Mouse (Mus musculus) CH12.LX (cell line): ENCODE measurements around the gene Arg1. TPM values are rescaled to one million over a fixed set of nuclear protein-coding genes. Genes with fewer than 3 reads are reported as not detected.

Source experiments
- DNase-seq: peaks from one replicate; pipeline ENCODE4 v3.0.0-alpha.2; 2013; ENCODE audit errors: extremely low read depth
- H3K27ac ChIP-seq: 2 replicates; pipeline ENCODE4 v1.5.1; 2012; ENCODE audit warnings: low read depth, mild to moderate bottlenecking, control low read depth, moderate library complexity; ENCODE audit not compliant: insufficient read depth
- H3K27me3 ChIP-seq: replicated peaks from 2 replicates; pipeline ENCODE3; 2012; ENCODE audit warnings: inconsistent platforms
- H3K36me3 ChIP-seq, 2 experiments: replicated peaks in 1 of 2; 2 replicates each; pipeline versions ENCODE3 to v1.6.1; 2012; ENCODE audit warnings: inconsistent platforms in 1 of 2, low read length in 1 of 2, mild to moderate bottlenecking in 1 of 2, mixed read lengths in 1 of 2, moderate library complexity in 1 of 2; ENCODE audit not compliant: control insufficient read depth in 1 of 2, insufficient read depth in 1 of 2
- H3K4me1 ChIP-seq, 2 experiments: 2 replicates each; pipeline ENCODE4 v1.6.1; 2012; ENCODE audit warnings: inconsistent platforms in 1 of 2, moderate library complexity in 1 of 2; ENCODE audit not compliant: insufficient read depth in 2 of 2, control insufficient read depth in 1 of 2
- H3K4me2 ChIP-seq: 2 replicates; pipeline ENCODE4 v1.6.1; 2012; ENCODE audit warnings: low read depth, mild to moderate bottlenecking, control low read depth; ENCODE audit not compliant: poor library complexity, insufficient read depth, severe bottlenecking
- H3K4me3 ChIP-seq, 3 experiments: fragments of 150-350 bp in 1 of 3; sonication (generic) in 1 of 3; replicated peaks in 1 of 3; 2 replicates each; pipeline versions ENCODE3 to v1.5.1; 2011 to 2012; ENCODE audit warnings: low read depth in 2 of 3, low read length in 2 of 3, mild to moderate bottlenecking in 2 of 3, moderate library complexity in 2 of 3, control low read depth in 1 of 3, improper control_type of control experiment in 1 of 3, inconsistent platforms in 1 of 3, mixed read lengths in 1 of 3; ENCODE audit not compliant: poor library complexity in 1 of 3
- H3K79me2 ChIP-seq: replicated peaks from 2 replicates; pipeline ENCODE4 v1.6.1; 2012; ENCODE audit warnings: mild to moderate bottlenecking, moderate library complexity; ENCODE audit not compliant: control insufficient read depth, poor library complexity, insufficient read depth, severe bottlenecking; ENCODE audit errors: extremely low read depth
- H3K9ac ChIP-seq: 2 replicates; pipeline ENCODE4 v1.6.1; 2012; ENCODE audit warnings: low read depth, mild to moderate bottlenecking, control low read depth, moderate library complexity; ENCODE audit not compliant: insufficient read depth
- H3K9me3 ChIP-seq: replicated peaks from 2 replicates; pipeline ENCODE3; 2012; ENCODE audit warnings: low read length, inconsistent platforms, mixed read lengths
- CHD1 ChIP-seq: IDR thresholded peaks from 2 replicates; pipeline ENCODE4 v1.6.1; 2012; ENCODE audit warnings: low read depth, low read length, improper control_type of control experiment, inconsistent platforms
- CHD2 ChIP-seq: IDR thresholded peaks from 2 replicates; pipeline ENCODE4 v1.6.1; 2011; ENCODE audit warnings: low read length, improper control_type of control experiment
- E2F4 ChIP-seq: IDR thresholded peaks from 2 replicates; pipeline ENCODE4 v1.6.1; 2011; ENCODE audit warnings: low read depth, low read length, improper control_type of control experiment; ENCODE audit not compliant: insufficient replicate concordance
- ELF1 ChIP-seq: IDR thresholded peaks from 2 replicates; pipeline ENCODE4 v1.6.1; 2014; ENCODE audit warnings: low read depth, mild to moderate bottlenecking, inconsistent platforms, low read length, improper control_type of control experiment
- ETS1 ChIP-seq: conservative IDR thresholded peaks from 2 replicates; pipeline ENCODE4 v1.6.1; 2012; ENCODE audit warnings: low read depth, mild to moderate bottlenecking, inconsistent platforms, low read length, improper control_type of control experiment, moderate library complexity
- HCFC1 ChIP-seq: IDR thresholded peaks from 2 replicates; pipeline ENCODE4 v1.6.1; 2012; ENCODE audit warnings: low read depth, mild to moderate bottlenecking, inconsistent platforms, low read length, improper control_type of control experiment
- JUN ChIP-seq: IDR thresholded peaks from 2 replicates; pipeline ENCODE4 v1.6.1; 2011; ENCODE audit warnings: low read depth, mild to moderate bottlenecking, low read length, improper control_type of control experiment, moderate library complexity; ENCODE audit not compliant: insufficient read depth
- JUND ChIP-seq: conservative IDR thresholded peaks from 2 replicates; pipeline ENCODE4 v1.6.1; 2011; ENCODE audit warnings: low read depth, low read length, improper control_type of control experiment
- KAT2A ChIP-seq: IDR thresholded peaks from 2 replicates; pipeline ENCODE4 v1.6.1; 2012; ENCODE audit warnings: low read length, improper control_type of control experiment, inconsistent platforms; ENCODE audit not compliant: insufficient replicate concordance
- MEF2A ChIP-seq: IDR thresholded peaks from 2 replicates; pipeline ENCODE4 v1.6.1; 2014; ENCODE audit warnings: low read depth, mild to moderate bottlenecking, inconsistent platforms, low read length, improper control_type of control experiment, borderline replicate concordance
- MXI1 ChIP-seq: IDR thresholded peaks from 2 replicates; pipeline ENCODE4 v1.6.1; 2011; ENCODE audit warnings: mild to moderate bottlenecking, low read depth, low read length, improper control_type of control experiment
- MYC ChIP-seq: IDR thresholded peaks from 2 replicates; pipeline ENCODE4 v1.6.1; 2011; ENCODE audit warnings: low read depth, mild to moderate bottlenecking, improper control_type of control experiment, low read length
- NELFE ChIP-seq: IDR thresholded peaks from 2 replicates; pipeline ENCODE4 v1.6.1; 2011; ENCODE audit warnings: low read depth, low read length, improper control_type of control experiment
- PAX5 ChIP-seq: IDR thresholded peaks from 2 replicates; pipeline ENCODE4 v1.6.1; 2012; ENCODE audit warnings: low read length, inconsistent platforms, mixed read lengths
- POLR2A ChIP-seq: IDR thresholded peaks from 2 replicates; pipeline ENCODE4 v1.6.1; 2011; ENCODE audit warnings: low read depth, mild to moderate bottlenecking, improper control_type of control experiment, low read length
- POLR2AphosphoS2 ChIP-seq: IDR thresholded peaks from 2 replicates; pipeline ENCODE4 v1.6.1; 2011; ENCODE audit warnings: low read depth, low read length, improper control_type of control experiment
- RCOR1 ChIP-seq: conservative IDR thresholded peaks from 2 replicates; pipeline ENCODE4 v1.6.1; 2012; ENCODE audit warnings: low read depth, mild to moderate bottlenecking, inconsistent platforms, low read length, improper control_type of control experiment
- SIN3A ChIP-seq: IDR thresholded peaks from 2 replicates; pipeline ENCODE4 v1.6.1; 2012; ENCODE audit warnings: low read length, improper control_type of control experiment, inconsistent platforms
- SMC3 ChIP-seq: IDR thresholded peaks from 2 replicates; pipeline ENCODE4 v1.6.1; 2011; ENCODE audit warnings: low read depth, low read length, improper control_type of control experiment
- TBP ChIP-seq: conservative IDR thresholded peaks from 2 replicates; pipeline ENCODE4 v1.6.1; 2011; ENCODE audit warnings: low read depth, low read length, improper control_type of control experiment
- TCF12 ChIP-seq: IDR thresholded peaks from 2 replicates; pipeline ENCODE4 v1.6.1; 2014; ENCODE audit warnings: low read depth, mild to moderate bottlenecking, inconsistent platforms, low read length, improper control_type of control experiment
- ZKSCAN1 ChIP-seq: IDR thresholded peaks from 2 replicates; pipeline ENCODE4 v1.6.1; 2012; ENCODE audit warnings: low read depth, inconsistent platforms, low read length, improper control_type of control experiment, borderline replicate concordance
- ZMIZ1 ChIP-seq: IDR thresholded peaks from 2 replicates; pipeline ENCODE4 v1.6.1; 2012; ENCODE audit warnings: low read depth, mild to moderate bottlenecking, inconsistent platforms, low read length, improper control_type of control experiment
- ZNF384 ChIP-seq: IDR thresholded peaks from 2 replicates; pipeline ENCODE4 v1.6.1; 2012; ENCODE audit warnings: low read depth, low read length, improper control_type of control experiment, inconsistent platforms
- dilution Hi-C: fragments of 300-500 bp; cut with MboI; formaldehyde crosslinking; loops from 2 replicates; pipeline ENCODE4 v1.14.3; 2020; ENCODE audit warnings: low sequenced_read_pairs; ENCODE audit not compliant: extremely low pct_unique_long_range_greater_than_20kb, extremely low pct_ligation_motif_present
- in situ Hi-C: fragments of 300-500 bp; cut with MboI; formaldehyde crosslinking; loops from 3 replicates; pipeline ENCODE4 v1.14.3; 2019; ENCODE audit warnings: low sequenced_read_pairs, low pct_ligation_motif_present, low pct_unique_long_range_greater_than_20kb, mixed read lengths
- polyA plus RNA-seq: library from polyadenylated mRNA; unstranded; fragments of >175 nt; gene quantifications from 2 replicates; pipeline ENCODE4 v1.2.1, GENCODE M21; 2012; ENCODE audit warnings: low read depth; ENCODE audit not compliant: insufficient read length
- total RNA-seq, 2 experiments: library from RNA; depleted of rRNA; stranded (reverse); fragments of 300-350 nt in 1 of 2; fragments of >200 nt in 1 of 2; gene quantifications; 2 replicates each; pipeline ENCODE4 v1.2.3; 2012 to 2014

Gene Arg1
- total RNA-seq (2012; rRNA removed) (0.29 and 0.55 TPM in 2 replicates), total RNA-seq (2014; rRNA removed) (0.20 and 0.26 TPM in 2 replicates), polyA plus RNA-seq (0.20 and 0.40 TPM in 2 replicates)

GRCm38 (mm10) chr10:24926962-24927720, at the start of gene Arg1:
Arg1 (minus strand) TSS chr10:24927484.
- peak within 1 kb of the TSS; percentile 4; the same call in 1 of the 2 replicates for H3K27ac ChIP-seq
- peak within 1 kb of the TSS; percentile 3 to 49 (median 26) for H3K4me3 ChIP-seq
- in situ Hi-C loops = no loop called here

GRCm38 (mm10) chr10:24973845-24974514, 46.7 kb upstream of the Arg1 start:
- Histone ChIP-seq H3K36me3 (no peaks in the 10 kb centered on the region), H3K4me1 (no peaks in the 10 kb centered on the region)
- in situ Hi-C loops = no loop called here
- no peak for TF ChIP-seq TCF12
- no peak for TF ChIP-seq ZKSCAN1
- TF ChIP-seq NELFE = no peak
- no peak for TF ChIP-seq ELF1
- no peak for TF ChIP-seq JUN
- TF ChIP-seq ZNF384 = no peak
- no peak for TF ChIP-seq MEF2A
- TF ChIP-seq E2F4 = no peak
- no peak for TF ChIP-seq ZMIZ1
- TF ChIP-seq CHD2 = no peak
- no peak for TF ChIP-seq ETS1
- no peak for TF ChIP-seq POLR2A
- no peak for TF ChIP-seq HCFC1
- TF ChIP-seq, all 38 proteins: peak for 0
- H3K4me3 ChIP-seq = no peak overlapping the region
- DNase-seq = no peak
- no peaks in the 10 kb centered on the region for H3K27me3 ChIP-seq
- H3K4me2 ChIP-seq = no peak overlapping the region
- H3K79me2 ChIP-seq = no peaks in the 10 kb centered on the region
- no peak overlapping the region for H3K9ac ChIP-seq
- H3K27ac ChIP-seq = no peak overlapping the region
- no peaks in the 10 kb centered on the region for H3K9me3 ChIP-seq
- dilution Hi-C loops = no loop called here

More at GRCm38 (mm10) chr10:24926962-24927720, at the start of gene Arg1:
- Histone ChIP-seq H3K36me3 (no peaks in the 10 kb centered on the region), H3K9ac (peak within 1 kb of the TSS; percentile 27; the same call in 1 of the 2 replicates), H3K4me2 (peak within 1 kb of the TSS; percentile 25; the same call in 1 of the 2 replicates), H3K79me2 (no peaks in the 10 kb centered on the region), H3K4me1 (peaks cover 0 to 11% of the 10 kb centered on the region in 2 experiments; a peak in 1 of 4 replicates), H3K27me3 (no peaks in the 10 kb centered on the region)
- dilution Hi-C loops = no loop called here
- no peak for DNase-seq
- no peak for TF ChIP-seq RCOR1
- TF ChIP-seq POLR2AphosphoS2 = no peak
- TF ChIP-seq SMC3 = no peak
- no peak for TF ChIP-seq TCF12
- no peak for TF ChIP-seq E2F4
- no peak for TF ChIP-seq ZKSCAN1
- TF ChIP-seq MXI1 = no peak
- no peak for TF ChIP-seq PAX5
- TF ChIP-seq MEF2A = no peak
- TF ChIP-seq JUND = no peak
- no peak for TF ChIP-seq CHD1
- TF ChIP-seq KAT2A = no peak
- TF ChIP-seq TBP = no peak
- no peak for TF ChIP-seq NELFE
- no peak for TF ChIP-seq MYC
- no peak for TF ChIP-seq SIN3A
- TF ChIP-seq CHD2 = no peak
- TF ChIP-seq, all 38 proteins: peak for 0
- H3K9me3 ChIP-seq = no peaks in the 10 kb centered on the region
